Mouse (Mus musculus): Measurements from ENCODE around the gene Boc. TPM values are rescaled to one million over a fixed set of nuclear protein-coding genes. Genes with fewer than 3 reads are reported as not detected.

Gene Boc
- polyA plus RNA-seq, 2 experiments from 2014 or later = 0.79 TPM; not detected in 1

GRCm38 (mm10) chr16:44527218-44527905, 31.3 kb downstream of the Boc start:
- no peak for ATAC-seq

- no peak for ATAC-seq
These were observed 32.0 kb downstream of the Boc start for GRCm38 (mm10) chr16:44526689-44527088.

DNA sequence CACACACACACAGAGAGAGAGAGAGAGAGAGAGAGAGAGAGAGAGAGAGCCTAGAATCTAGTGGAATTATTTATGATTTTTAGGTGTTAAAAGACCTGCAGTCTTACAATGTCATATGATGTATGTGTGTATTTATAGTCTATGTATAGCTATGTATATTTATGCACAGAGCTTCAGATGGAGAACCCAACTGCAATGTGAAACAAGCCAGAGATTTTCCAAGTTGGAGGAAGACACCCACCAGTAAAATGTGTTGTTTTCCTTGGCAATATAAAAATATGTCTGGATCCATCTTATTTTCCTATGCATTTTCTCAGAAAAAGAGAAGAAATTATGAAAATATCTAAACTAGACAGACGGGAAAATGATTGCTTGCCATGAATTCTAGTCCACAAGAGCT, 32.7 kb downstream of the Boc start:
- no peak for ATAC-seq

DNA sequence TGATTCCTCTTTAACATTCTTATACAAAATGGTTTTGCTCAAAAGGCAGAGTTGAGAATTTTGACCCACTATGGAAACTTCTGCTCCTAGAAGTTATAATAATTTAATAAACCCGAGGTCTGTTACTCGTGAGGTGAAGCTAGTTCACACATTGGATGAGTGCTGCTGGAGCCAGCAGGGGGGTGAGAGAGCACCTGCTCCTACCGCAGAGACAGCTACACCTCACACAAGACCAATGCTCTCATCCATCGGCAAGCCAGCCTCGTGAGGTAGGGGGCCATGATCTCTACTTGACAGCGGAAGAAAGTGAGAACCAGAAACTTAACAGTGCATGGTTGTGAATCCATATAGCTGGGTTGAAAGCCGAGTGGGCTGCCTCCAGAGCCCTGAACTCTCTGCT, 35.1 kb downstream of the Boc start:
- no peak for ATAC-seq

DNA sequence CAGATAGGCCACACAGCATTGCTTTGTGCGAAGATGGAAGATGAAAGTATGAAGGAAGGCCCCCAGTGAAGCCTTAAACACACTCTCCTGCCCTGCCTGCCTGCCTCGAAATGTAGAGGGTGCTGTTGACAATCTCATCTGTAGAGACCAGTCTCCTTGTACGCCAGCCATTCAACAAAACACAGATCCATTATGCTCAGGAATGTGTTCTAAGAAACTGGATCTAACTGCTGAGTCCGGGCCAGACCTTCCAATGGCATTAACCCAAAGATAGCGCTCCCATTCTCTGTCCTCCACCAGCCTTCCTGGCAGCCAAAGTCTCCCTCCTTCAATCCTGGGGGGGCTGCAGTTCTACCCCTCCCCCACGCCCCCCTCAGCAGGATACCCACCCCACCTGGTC, 42.2 kb downstream of the Boc start:
- no peak for ATAC-seq

- no peak for ATAC-seq
These were observed 48.0 kb downstream of the Boc start for GRCm38 (mm10) chr16:44510521-44511213.

- no peak for ATAC-seq
These were observed 49.0 kb downstream of the Boc start for GRCm38 (mm10) chr16:44509458-44510344.

- ATAC-seq = no peak
These were observed 49.9 kb downstream of the Boc start for GRCm38 (mm10) chr16:44508772-44509171.

- ATAC-seq = peak; percentile 37
These were observed 50.7 kb downstream of the Boc start for GRCm38 (mm10) chr16:44508025-44508424.

- no peak for ATAC-seq
These were observed 51.4 kb downstream of the Boc start for GRCm38 (mm10) chr16:44507027-44507929.

- ATAC-seq = no peak
These were observed 53.5 kb downstream of the Boc start for GRCm38 (mm10) chr16:44505243-44505642.

GRCm38 (mm10) chr16:44502895-44503575, 55.7 kb downstream of the Boc start:
- peak; percentile 43 for ATAC-seq

DNA sequence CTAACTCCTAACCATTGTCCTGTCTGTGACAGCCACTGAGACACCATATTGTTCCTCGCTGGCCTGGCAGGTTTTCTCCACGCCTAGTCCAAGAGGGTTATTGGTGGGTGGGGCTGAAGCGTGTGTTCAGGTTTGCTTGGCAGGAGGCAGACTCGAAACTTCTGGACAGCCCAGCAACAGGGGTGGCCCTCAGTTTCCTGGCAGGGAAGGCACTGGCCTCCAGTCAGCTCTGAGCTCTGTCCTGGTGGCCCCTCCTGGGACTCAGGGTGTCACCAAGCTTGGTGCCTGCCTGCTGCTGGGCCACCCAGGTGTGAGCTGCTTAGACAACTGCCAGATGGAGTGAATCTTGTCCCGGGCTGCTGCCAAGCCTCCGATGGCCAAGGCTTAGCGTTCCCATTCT, 56.4 kb downstream of the Boc start:
- no peak for ATAC-seq

GRCm38 (mm10) chr16:44501783-44502182, 56.9 kb downstream of the Boc start:
- ATAC-seq = no peak

GRCm38 (mm10) chr16:44498447-44498846, 60.2 kb downstream of the Boc start:
- ATAC-seq = no peak

DNA sequence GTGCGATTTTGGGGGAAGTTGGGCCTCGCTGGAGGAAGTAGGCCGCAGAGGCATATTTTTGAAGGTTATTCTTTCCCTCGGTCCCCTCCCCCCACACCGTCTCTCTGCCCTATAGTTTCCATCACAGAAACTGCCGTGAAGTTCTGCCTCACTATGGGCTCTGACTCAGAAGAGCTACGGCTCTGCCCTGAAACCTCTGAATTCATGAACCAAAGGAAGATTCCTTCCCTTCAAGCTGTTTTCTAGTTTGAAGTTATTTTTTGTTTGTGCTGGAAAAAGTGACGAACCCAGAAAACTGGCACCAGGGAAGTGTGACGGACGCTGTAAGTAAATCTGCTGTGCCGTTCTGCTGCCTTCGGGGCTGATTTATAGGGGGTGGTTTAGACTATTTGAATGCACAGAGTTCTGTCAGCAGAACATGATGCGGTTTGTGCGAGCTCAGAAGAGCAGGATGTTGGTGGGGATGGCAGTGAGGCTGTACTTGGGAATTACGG, 61.7 kb downstream of the Boc start:
- ATAC-seq = peak; percentile 74

DNA sequence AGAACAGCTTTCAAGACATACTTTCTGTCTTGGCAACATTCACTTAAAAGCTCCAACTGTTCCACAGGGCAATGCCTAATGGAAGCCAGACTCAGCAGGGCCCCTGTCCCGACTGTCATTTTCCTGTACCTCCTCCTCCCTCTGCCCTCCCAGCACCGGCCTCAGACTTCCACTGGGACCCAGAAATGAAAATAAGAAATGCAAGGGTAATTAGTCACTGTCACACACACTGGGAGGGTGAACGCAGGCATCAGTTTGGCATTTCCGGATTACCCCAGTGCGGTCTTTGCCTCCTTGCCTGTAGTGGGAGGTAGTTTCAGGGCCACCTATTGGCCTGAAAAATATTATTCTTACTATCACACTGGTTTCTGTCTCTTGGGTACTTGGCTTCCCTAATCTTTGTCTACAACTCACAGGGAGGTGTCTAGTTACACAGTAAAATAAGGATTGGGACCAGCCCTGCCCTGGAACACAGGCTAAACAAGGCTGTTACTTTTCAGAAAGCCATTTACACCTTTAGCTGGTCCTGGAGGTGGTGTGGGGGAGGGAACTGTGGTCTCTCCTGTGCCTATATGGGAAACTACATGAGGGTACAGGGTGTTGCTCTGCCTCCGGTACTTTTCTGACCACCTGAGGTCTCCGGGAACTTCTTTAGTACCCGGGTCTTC, 64.1 kb downstream of the Boc start:
- ATAC-seq = peak; percentile 56

GRCm38 (mm10) chr16:44493868-44494267, 64.8 kb downstream of the Boc start:
- no peak for ATAC-seq

DNA sequence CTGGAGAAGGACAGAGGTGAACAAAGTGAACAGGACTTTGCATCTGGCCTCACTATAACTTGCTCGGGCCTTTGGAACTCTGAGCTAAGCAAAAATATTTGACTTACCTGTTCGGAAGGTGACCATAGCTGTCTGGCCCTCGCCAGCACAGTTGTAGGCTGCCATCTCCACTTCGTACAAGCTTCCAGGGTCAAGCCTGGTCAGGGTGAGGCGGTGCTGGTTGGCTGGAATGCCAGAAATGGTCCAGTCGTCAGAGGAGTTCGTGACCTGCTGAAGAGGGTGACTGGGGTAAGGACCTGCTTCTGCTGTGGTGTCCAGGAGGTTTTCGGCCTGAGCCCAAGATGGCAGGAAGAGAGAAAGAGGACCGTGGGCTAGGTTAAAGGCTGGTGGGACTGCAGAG, 66.0 kb downstream of the Boc start:
- ATAC-seq = no peak

DNA sequence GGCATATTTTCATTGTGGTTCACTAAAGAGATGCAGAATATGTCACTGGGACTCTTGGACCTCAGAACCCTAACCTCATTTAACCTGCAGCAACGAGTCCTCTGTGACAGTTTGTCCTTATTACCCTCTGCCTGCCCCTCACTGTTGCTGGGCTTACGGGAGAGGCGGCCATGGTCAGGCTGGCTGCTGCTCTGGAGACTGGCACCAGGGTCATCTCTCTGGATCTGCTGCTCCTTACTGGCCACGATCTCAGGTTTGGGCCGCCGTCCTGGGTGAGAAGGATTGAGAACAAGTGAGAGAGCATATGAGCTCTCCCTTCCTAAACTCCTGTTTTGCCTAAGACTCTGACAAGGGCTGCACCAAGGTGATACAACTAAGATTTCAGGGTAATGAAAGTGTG, 66.5 kb downstream of the Boc start:
- no peak for ATAC-seq

DNA sequence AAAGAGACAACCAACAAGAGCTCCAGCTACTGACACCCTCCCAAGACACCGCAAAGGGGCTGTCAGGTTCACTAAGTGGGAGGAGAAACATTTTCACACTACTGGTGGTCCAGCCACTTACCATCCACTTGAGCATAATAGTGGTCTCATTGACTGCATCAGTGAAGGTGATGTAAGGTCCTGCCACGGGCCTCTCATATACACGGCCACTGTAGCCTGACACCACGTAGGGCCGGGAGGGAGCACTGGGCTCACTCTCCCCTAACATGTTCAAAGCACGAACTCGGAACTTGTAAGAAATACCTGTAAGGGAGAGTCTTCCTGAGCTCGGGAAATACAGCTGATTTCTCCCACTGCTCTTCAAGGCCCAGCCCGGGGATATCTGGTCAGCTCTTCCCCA, 67.6 kb downstream of the Boc start:
- ATAC-seq = no peak
